Mouse (Mus musculus): Measurements from ENCODE around the gene Zfp235.

GRCm38 (mm10) chr7:24188901-24189570, 55.1 kb downstream of the Zfp235 start:
- TF ChIP-seq GATA1 (IDR thresholded peaks at IDR 0.05; ENCODE audit: low read length) = no peak
- TF ChIP-seq TAL1 (IDR thresholded peaks at IDR 0.05; ENCODE audit: low read length) = no peak

All from erythroblast, embryonic 14.5 days (primary cell).